Comparison of ENCODE assay signal across 20 mouse cellular contexts in the genomic region with DNA sequence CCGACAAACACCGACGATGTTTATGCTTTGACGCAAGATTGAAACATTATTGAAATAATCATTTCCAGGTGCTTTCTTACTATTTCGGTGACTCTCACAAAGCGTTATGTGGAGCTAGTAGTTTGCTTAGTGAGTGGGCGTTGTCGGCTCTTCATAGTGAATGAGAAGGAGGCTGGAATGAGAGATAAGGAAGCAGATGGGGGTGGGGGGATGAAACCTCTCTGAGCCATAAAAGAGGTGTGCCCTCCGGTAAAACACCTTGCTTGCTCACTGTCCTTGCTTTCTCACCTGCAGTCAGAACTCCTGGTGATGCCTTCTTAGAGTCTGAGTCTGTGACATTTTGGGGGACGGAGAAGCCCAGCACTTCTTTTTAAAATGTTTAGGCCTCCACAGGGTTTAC. TPM values are rescaled to one million over a fixed set of nuclear protein-coding genes. Genes with fewer than 3 reads are reported as not detected.
DNase-seq lines count a peak whose midpoint lies in the region; ATAC-seq and TF ChIP-seq lines count a peak whose summit lies in the region.
"Had no signal": no experiment of that assay in that cellular context is flagged by ENCODE, and none has a peak within 500 bp of the region (broad histone marks: within the 10 kb centered on the region; RNA-seq: fewer than 3 reads in every experiment).

No protein-coding gene starts in this region.

- peaks cover 6% of the 10 kb centered on the region; the same call in 1 of the 2 replicates for H3K4me1 ChIP-seq in heart, embryonic 11.5 days (ENCODE audit: control insufficient read depth, insufficient read depth, low read length)
- peaks cover 19% of the 10 kb centered on the region for H3K4me1 ChIP-seq in limb, embryonic 12.5 days (replicated peaks)
- H3K4me1 ChIP-seq in limb, embryonic 10.5 days = peaks cover 38% of the 10 kb centered on the region
- H3K4me1 ChIP-seq in embryonic fibroblast, embryonic 13.5 days (ENCODE audit: control insufficient read depth, insufficient read depth, low read length) = peaks cover 6% of the 10 kb centered on the region

- no peak for TF ChIP-seq POLR2A in embryonic fibroblast, embryonic 13.5 days (IDR thresholded peaks at IDR 0.05; ENCODE audit: low read depth, low read length)

- intact Hi-C loops in left cerebral cortex, postnatal 4 days (cut with DNase I) = no loop called here

- H3K27ac ChIP-seq in heart, embryonic 11.5 days (ENCODE audit: low read depth, low read length) = no peak overlapping the region
- no peak overlapping the region for H3K27ac ChIP-seq in limb, embryonic 12.5 days
- H3K27ac ChIP-seq in limb, embryonic 10.5 days = no peak overlapping the region
- peak overlapping the region; percentile 58 for H3K27ac ChIP-seq in embryonic fibroblast, embryonic 13.5 days (ENCODE audit: insufficient read depth, low read length)
- H3K27ac ChIP-seq: forebrain, embryonic 13.5 days; hindbrain, embryonic 15.5 days; kidney, postnatal 0 days; midbrain, embryonic 13.5 days; neural tube, embryonic 13.5 days had no signal

- H3K27me3 ChIP-seq in heart, embryonic 11.5 days (ENCODE audit: control insufficient read depth, insufficient read depth, low read length) = no peaks in the 10 kb centered on the region
- peaks cover 2% of the 10 kb centered on the region; the same call in 1 of the 2 replicates for H3K27me3 ChIP-seq in limb, embryonic 12.5 days
- H3K27me3 ChIP-seq in limb, embryonic 10.5 days (ENCODE audit: low read depth, poor library complexity, severe bottlenecking) = peaks cover 15% of the 10 kb centered on the region
- H3K27me3 ChIP-seq: forebrain, embryonic 13.5 days; hindbrain, embryonic 15.5 days had no signal

- H3K9ac ChIP-seq in heart, embryonic 11.5 days (ENCODE audit: low read depth, low read length) = no peak overlapping the region
- no peak overlapping the region for H3K9ac ChIP-seq in limb, embryonic 12.5 days (replicated peaks)
- H3K9ac ChIP-seq: forebrain, embryonic 13.5 days; hindbrain, embryonic 15.5 days; liver, postnatal 0 days; midbrain, embryonic 13.5 days; neural tube, embryonic 13.5 days had no signal

- DNase-seq in heart, adult 18-20 months = no peak
- no peak for DNase-seq in limb, embryonic 10.5 days (ENCODE audit: low spot score)
- DNase-seq in large intestine, adult 2 months (ENCODE audit: low read depth, low spot score) = peak; percentile 36
- DNase-seq in left cerebral cortex, postnatal 4 days = no peak
- DNase-seq: adrenal gland, postnatal 36 days; cerebellum, adult 18-20 months; cerebellum, postnatal 36 days; kidney, adult 18-20 months; liver, postnatal 0 days; right cerebral cortex, adult 18-20 months had no signal

- no peak for TF ChIP-seq CTCF in embryonic fibroblast, embryonic 13.5 days (IDR thresholded peaks at IDR 0.05; ENCODE audit: borderline replicate concordance, insufficient read depth, low read length)

- H3K4me2 ChIP-seq in heart, embryonic 11.5 days = peak overlapping the region; percentile 52
- 0 out of 2 replicates have a peak overlapping the region, but pooled peaks have one; percentile 1 for H3K4me2 ChIP-seq in limb, embryonic 12.5 days
- H3K4me2 ChIP-seq: forebrain, embryonic 13.5 days; hindbrain, embryonic 15.5 days; midbrain, embryonic 13.5 days; neural tube, embryonic 13.5 days had no signal

- 12% methylated on average over 10 of the region's 10 CpGs for WGBS in heart, embryonic 11.5 days (ENCODE audit: insufficient replicate concordance)
- WGBS in limb, embryonic 12.5 days = 50% methylated on average over 10 of the region's 10 CpGs
- 60% methylated on average over 10 of the region's 10 CpGs for WGBS in limb, embryonic 10.5 days
- WGBS in large intestine, adult 2 months = 29% methylated on average over 10 of the region's 10 CpGs

- no peaks in the 10 kb centered on the region for H3K36me3 ChIP-seq in heart, embryonic 11.5 days (ENCODE audit: control insufficient read depth, insufficient read depth, low read length)
- no peaks in the 10 kb centered on the region for H3K36me3 ChIP-seq in limb, embryonic 12.5 days
- no peaks in the 10 kb centered on the region for H3K36me3 ChIP-seq in limb, embryonic 10.5 days
- H3K36me3 ChIP-seq: hindbrain, embryonic 15.5 days; midbrain, embryonic 13.5 days; neural tube, embryonic 13.5 days had no signal

- H3K4me3 ChIP-seq in heart, embryonic 11.5 days (ENCODE audit: low read depth, low read length) = no peak overlapping the region
- no peak overlapping the region for H3K4me3 ChIP-seq in limb, embryonic 12.5 days (replicated peaks)
- H3K4me3 ChIP-seq in limb, embryonic 10.5 days = no peak overlapping the region
- H3K4me3 ChIP-seq in embryonic fibroblast, embryonic 13.5 days (ENCODE audit: insufficient read depth, low read length) = no peak overlapping the region
- H3K4me3 ChIP-seq: forebrain, embryonic 13.5 days; hindbrain, embryonic 15.5 days; midbrain, embryonic 13.5 days; neural tube, embryonic 13.5 days had no signal

- no peak for ATAC-seq in heart, embryonic 11.5 days (replicated peaks; ENCODE audit: insufficient number of reproducible peaks, low FRiP score, low TSS enrichment)
- no peak for ATAC-seq in limb, embryonic 12.5 days (ENCODE audit: insufficient number of reproducible peaks, insufficient read depth, low FRiP score, low TSS enrichment, low read depth)
- ATAC-seq: forebrain, embryonic 13.5 days; liver, postnatal 0 days; midbrain, embryonic 13.5 days had no signal

- no peaks in the 10 kb centered on the region for H3K9me3 ChIP-seq in heart, embryonic 11.5 days (replicated peaks; ENCODE audit: control insufficient read depth, low read length)
- H3K9me3 ChIP-seq in limb, embryonic 12.5 days = peaks cover 7% of the 10 kb centered on the region; the same call in 1 of the 2 replicates
- no peaks in the 10 kb centered on the region for H3K9me3 ChIP-seq in limb, embryonic 10.5 days (replicated peaks)
- H3K9me3 ChIP-seq: hindbrain, embryonic 15.5 days; midbrain, embryonic 13.5 days; neural tube, embryonic 13.5 days had no signal

RNA-seq across cellular contexts. Expression of gene Prss23, which starts 4.8 kb away (rescaled TPM):
- polyA plus RNA-seq in heart, embryonic 11.5 days (2014; fragmentation: Nextera tagmentation; extraction: Ambion mirVana) = 34.7 and 38.8 TPM in 2 replicates
- 10 to 100 TPM; 20.3 to 23.0 TPM for total RNA-seq in heart, adult 18-20 months (2021)
- polyA plus RNA-seq in limb, embryonic 12.5 days (2016; fragmentation: Nextera tagmentation; extraction: Ambion mirVana) = 19.2 and 19.3 TPM in 2 replicates
- 10.7 and 12.0 TPM in 2 replicates for polyA plus RNA-seq in limb, embryonic 10.5 days (2016; fragmentation: Nextera tagmentation; extraction: Ambion mirVana)
- 494 and 721 TPM in 2 replicates for polyA plus RNA-seq in embryonic fibroblast, embryonic 13.5 days (2011; ENCODE audit: insufficient read length, low read depth, missing spikeins)
- 150 and 189 TPM in 2 replicates for polyA plus RNA-seq in large intestine, adult 2 months (2012; rRNA removed)
- total RNA-seq in left cerebral cortex, postnatal 4 days (2021) = 1 to 10 TPM; 4.0 to 5.1 TPM
- total RNA-seq: granulocyte monocyte progenitor cell, adult 5-6 weeks; MEL had no signal
